Mouse (Mus musculus): ENCODE data around the gene Sult6b2. TPM values are rescaled to one million over a fixed set of nuclear protein-coding genes. Genes with fewer than 3 reads are reported as not detected.

Sult6b2 gene
- polyA plus RNA-seq, 1 experiment = 0.09 TPM

GRCm38 (mm10) chr6:142759633-142760032 is 44.7 kb downstream of the Sult6b2 start:
- TF ChIP-seq CTCF (IDR thresholded peaks at IDR 0.05; ENCODE audit: control insufficient read depth, insufficient read depth, insufficient replicate concordance, low read depth, low read length) = no peak
- no peak for TF ChIP-seq POLR2A (IDR thresholded peaks at IDR 0.05; ENCODE audit: control insufficient read depth, low read depth, low read length)
- H3K4me1 ChIP-seq (ENCODE audit: control insufficient read depth, insufficient read depth, low read length) = peaks cover 4% of the 10 kb centered on the region
- no peaks in the 10 kb centered on the region for H3K27me3 ChIP-seq (ENCODE audit: control insufficient read depth, insufficient read depth, low read length)
- no peak overlapping the region for H3K4me3 ChIP-seq (ENCODE audit: control insufficient read depth, low read depth, low read length)
- H3K27ac ChIP-seq (ENCODE audit: control insufficient read depth, insufficient read depth, low read depth, low read length) = no peak overlapping the region
- peaks cover 1% of the 10 kb centered on the region for H3K36me3 ChIP-seq (ENCODE audit: control insufficient read depth, insufficient read depth, low read length)

- Histone ChIP-seq H3K4me3 (ENCODE audit: control insufficient read depth, low read depth, low read length) (no peak overlapping the region), H3K27me3 (ENCODE audit: control insufficient read depth, insufficient read depth, low read length) (no peaks in the 10 kb centered on the region), H3K4me1 (ENCODE audit: control insufficient read depth, insufficient read depth, low read length) (peaks cover 4% of the 10 kb centered on the region), H3K27ac (ENCODE audit: control insufficient read depth, insufficient read depth, low read depth, low read length) (no peak overlapping the region), H3K36me3 (ENCODE audit: control insufficient read depth, insufficient read depth, low read length) (no peaks in the 10 kb centered on the region; the same call in 1 of the 2 replicates)
- no peak for TF ChIP-seq CTCF (IDR thresholded peaks at IDR 0.05; ENCODE audit: control insufficient read depth, insufficient read depth, insufficient replicate concordance, low read depth, low read length)
Measured at GRCm38 (mm10) chr6:142758562-142758961, 45.7 kb downstream of the Sult6b2 start.

- no peaks in the 10 kb centered on the region for H3K27me3 ChIP-seq (ENCODE audit: control insufficient read depth, insufficient read depth, low read length)
- TF ChIP-seq POLR2A (IDR thresholded peaks at IDR 0.05; ENCODE audit: control insufficient read depth, low read depth, low read length) (no peak), CTCF (IDR thresholded peaks at IDR 0.05; ENCODE audit: control insufficient read depth, insufficient read depth, insufficient replicate concordance, low read depth, low read length) (no peak)
- no peak overlapping the region for H3K4me3 ChIP-seq (ENCODE audit: control insufficient read depth, low read depth, low read length)
- H3K4me1 ChIP-seq (ENCODE audit: control insufficient read depth, insufficient read depth, low read length) = peaks cover 4% of the 10 kb centered on the region
- H3K36me3 ChIP-seq (ENCODE audit: control insufficient read depth, insufficient read depth, low read length) = no peaks in the 10 kb centered on the region; the same call in 1 of the 2 replicates
- no peak overlapping the region for H3K27ac ChIP-seq (ENCODE audit: control insufficient read depth, insufficient read depth, low read depth, low read length)
Measured at GRCm38 (mm10) chr6:142757976-142758375, 46.3 kb downstream of the Sult6b2 start.

- Histone ChIP-seq H3K27ac (ENCODE audit: control insufficient read depth, insufficient read depth, low read depth, low read length) (peak overlapping the region; percentile 87), H3K4me1 (ENCODE audit: control insufficient read depth, insufficient read depth, low read length) (peaks cover 4% of the 10 kb centered on the region), H3K27me3 (ENCODE audit: control insufficient read depth, insufficient read depth, low read length) (no peaks in the 10 kb centered on the region), H3K4me3 (ENCODE audit: control insufficient read depth, low read depth, low read length) (peak overlapping the region; percentile 92), H3K36me3 (ENCODE audit: control insufficient read depth, insufficient read depth, low read length) (no peaks in the 10 kb centered on the region; the same call in 1 of the 2 replicates)
- TF ChIP-seq CTCF (IDR thresholded peaks at IDR 0.05; ENCODE audit: control insufficient read depth, insufficient read depth, insufficient replicate concordance, low read depth, low read length) (no peak), POLR2A (IDR thresholded peaks at IDR 0.05; ENCODE audit: control insufficient read depth, low read depth, low read length) (no peak)
Measured at GRCm38 (mm10) chr6:142757334-142757965, 46.9 kb downstream of the Sult6b2 start.

GRCm38 (mm10) chr6:142756507-142757333 is 47.6 kb downstream of the Sult6b2 start, which contains the start of gene Cmas:
TSS of gene Cmas (plus strand) at chr6:142756686.
- no peaks in the 10 kb centered on the region; the same call in 1 of the 2 replicates for H3K36me3 ChIP-seq (ENCODE audit: control insufficient read depth, insufficient read depth, low read length)
- H3K27ac ChIP-seq (ENCODE audit: control insufficient read depth, insufficient read depth, low read depth, low read length) = peak within 1 kb of the TSS; percentile 87
- TF ChIP-seq CTCF (IDR thresholded peaks at IDR 0.05; ENCODE audit: control insufficient read depth, insufficient read depth, insufficient replicate concordance, low read depth, low read length) (no peak), POLR2A (IDR thresholded peaks at IDR 0.05; ENCODE audit: control insufficient read depth, low read depth, low read length) (peak; percentile 94)
- H3K4me1 ChIP-seq (ENCODE audit: control insufficient read depth, insufficient read depth, low read length) = peaks cover 8% of the 10 kb centered on the region
- H3K27me3 ChIP-seq (ENCODE audit: control insufficient read depth, insufficient read depth, low read length) = no peaks in the 10 kb centered on the region
- H3K4me3 ChIP-seq (ENCODE audit: control insufficient read depth, low read depth, low read length) = peak within 1 kb of the TSS; percentile 92

- TF ChIP-seq POLR2A (IDR thresholded peaks at IDR 0.05; ENCODE audit: control insufficient read depth, low read depth, low read length) (no peak), CTCF (IDR thresholded peaks at IDR 0.05; ENCODE audit: control insufficient read depth, insufficient read depth, insufficient replicate concordance, low read depth, low read length) (no peak)
- no peak overlapping the region for H3K4me3 ChIP-seq (ENCODE audit: control insufficient read depth, low read depth, low read length)
- peak overlapping the region; percentile 23; the same call in 1 of the 2 replicates for H3K27ac ChIP-seq (ENCODE audit: control insufficient read depth, insufficient read depth, low read depth, low read length)
- H3K27me3 ChIP-seq (ENCODE audit: control insufficient read depth, insufficient read depth, low read length) = no peaks in the 10 kb centered on the region
- H3K36me3 ChIP-seq (ENCODE audit: control insufficient read depth, insufficient read depth, low read length) = no peaks in the 10 kb centered on the region
- H3K4me1 ChIP-seq (ENCODE audit: control insufficient read depth, insufficient read depth, low read length) = peaks cover 8% of the 10 kb centered on the region
Measured at GRCm38 (mm10) chr6:142752331-142753246, 51.7 kb downstream of the Sult6b2 start.
